Mouse (Mus musculus): ENCODE data around the gene Tgfb1. TPM values are rescaled to one million over a fixed set of nuclear protein-coding genes. Genes with fewer than 3 reads are reported as not detected.

Tgfb1 gene
- polyA plus RNA-seq, 1 experiment from 2014 or later, result 3.9 TPM

- WGBS, result 82% methylated on average over 19 of the region's 19 CpGs
- H3K4me2 ChIP-seq (ENCODE audit: low read depth, low read length), result no peak overlapping the region
- ATAC-seq (ENCODE audit: low read depth), result no peak
Observed at GRCm38 (mm10) chr7:25725886-25726285, 39.1 kb downstream of the Tgfb1 start.

GRCm38 (mm10) chr7:25727800-25728199 is 41.0 kb downstream of the Tgfb1 start:
- peaks cover 96% of the 10 kb centered on the region for H3K36me3 ChIP-seq (ENCODE audit: control insufficient read depth, insufficient read depth, low read length)

More at GRCm38 (mm10) chr7:25725886-25726285, 39.1 kb downstream of the Tgfb1 start:
- Histone ChIP-seq H3K4me3 (ENCODE audit: low read depth, low read length) (no peak overlapping the region), H3K27ac (replicated peaks; ENCODE audit: low read depth, low read length) (no peak overlapping the region), H3K9ac (ENCODE audit: low read depth, low read length) (no peak overlapping the region), H3K9me3 (ENCODE audit: control insufficient read depth, low read length) (no peaks in the 10 kb centered on the region), H3K27me3 (replicated peaks; ENCODE audit: control insufficient read depth, insufficient read depth, low read length) (no peaks in the 10 kb centered on the region), H3K36me3 (ENCODE audit: control insufficient read depth, insufficient read depth, low read length) (peaks cover 96% of the 10 kb centered on the region), H3K4me1 (ENCODE audit: control insufficient read depth, insufficient read depth, low read length) (no peaks in the 10 kb centered on the region)
- no peak for DNase-seq (ENCODE audit: low spot score)

DNA sequence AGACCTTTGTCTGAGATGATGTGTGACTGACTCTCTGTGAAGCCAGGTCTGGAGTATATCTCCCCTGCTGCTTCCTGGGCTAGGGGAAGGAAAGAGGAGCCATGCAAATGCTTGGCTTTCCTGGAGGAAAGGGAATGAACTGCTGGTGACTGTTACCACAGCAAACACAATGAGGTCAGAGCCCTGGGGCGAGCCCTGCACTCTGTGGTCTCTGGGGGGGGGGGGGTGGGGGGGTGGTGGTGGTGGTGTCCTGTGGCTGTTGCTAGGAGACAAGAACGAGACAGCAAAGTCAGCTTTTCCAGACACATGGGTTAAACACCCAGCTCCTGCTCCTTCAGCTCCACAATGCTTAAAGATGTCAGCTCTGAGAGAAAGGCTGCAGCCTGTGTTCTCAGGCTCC is 42.6 kb downstream of the Tgfb1 start:
- no peaks in the 10 kb centered on the region for H3K9me3 ChIP-seq (ENCODE audit: control insufficient read depth, low read length)
- WGBS, result 42% methylated on average over 2 of the region's 2 CpGs
- no peak overlapping the region for H3K4me2 ChIP-seq (ENCODE audit: low read depth, low read length)
- no peaks in the 10 kb centered on the region for H3K27me3 ChIP-seq (replicated peaks; ENCODE audit: control insufficient read depth, insufficient read depth, low read length)
- DNase-seq (ENCODE audit: low spot score) (no peak), ATAC-seq (ENCODE audit: low read depth) (peak; percentile 35; the same call in 1 of the 2 replicates)
- H3K9ac ChIP-seq (ENCODE audit: low read depth, low read length), result no peak overlapping the region
- no peak overlapping the region for H3K27ac ChIP-seq (replicated peaks; ENCODE audit: low read depth, low read length)
- peaks cover 96% of the 10 kb centered on the region for H3K36me3 ChIP-seq (ENCODE audit: control insufficient read depth, insufficient read depth, low read length)
- H3K4me1 ChIP-seq (ENCODE audit: control insufficient read depth, insufficient read depth, low read length), result no peaks in the 10 kb centered on the region
- H3K4me3 ChIP-seq (ENCODE audit: low read depth, low read length), result no peak overlapping the region

More at GRCm38 (mm10) chr7:25727800-25728199, 41.0 kb downstream of the Tgfb1 start:
- no peaks in the 10 kb centered on the region for H3K9me3 ChIP-seq (ENCODE audit: control insufficient read depth, low read length)
- no peak for DNase-seq (ENCODE audit: low spot score)
- no peaks in the 10 kb centered on the region for H3K27me3 ChIP-seq (replicated peaks; ENCODE audit: control insufficient read depth, insufficient read depth, low read length)
- no peak overlapping the region for H3K4me3 ChIP-seq (ENCODE audit: low read depth, low read length)
- H3K4me2 ChIP-seq (ENCODE audit: low read depth, low read length), result no peak overlapping the region
- ATAC-seq (ENCODE audit: low read depth), result no peak
- no peaks in the 10 kb centered on the region for H3K4me1 ChIP-seq (ENCODE audit: control insufficient read depth, insufficient read depth, low read length)
- no peak overlapping the region for H3K27ac ChIP-seq (replicated peaks; ENCODE audit: low read depth, low read length)
- WGBS, result 89% methylated on average over 5 of the region's 5 CpGs
- no peak overlapping the region for H3K9ac ChIP-seq (ENCODE audit: low read depth, low read length)

GRCm38 (mm10) chr7:25729862-25730261 is 43.1 kb downstream of the Tgfb1 start:
- Histone ChIP-seq H3K4me3 (ENCODE audit: low read depth, low read length) (no peak overlapping the region), H3K9ac (ENCODE audit: low read depth, low read length) (no peak overlapping the region), H3K27ac (replicated peaks; ENCODE audit: low read depth, low read length) (no peak overlapping the region), H3K4me2 (ENCODE audit: low read depth, low read length) (no peak overlapping the region), H3K36me3 (ENCODE audit: control insufficient read depth, insufficient read depth, low read length) (peaks cover 96% of the 10 kb centered on the region), H3K4me1 (ENCODE audit: control insufficient read depth, insufficient read depth, low read length) (no peaks in the 10 kb centered on the region), H3K9me3 (ENCODE audit: control insufficient read depth, low read length) (no peaks in the 10 kb centered on the region), H3K27me3 (replicated peaks; ENCODE audit: control insufficient read depth, insufficient read depth, low read length) (no peaks in the 10 kb centered on the region)
- no peak for DNase-seq (ENCODE audit: low spot score)
- no peak for ATAC-seq (ENCODE audit: low read depth)
- WGBS, result 94% methylated on average over 2 of the region's 2 CpGs

GRCm38 (mm10) chr7:25731294-25732055 is 44.7 kb downstream of the Tgfb1 start:
- H3K36me3 ChIP-seq (ENCODE audit: control insufficient read depth, insufficient read depth, low read length), result peaks cover 97% of the 10 kb centered on the region
- H3K9me3 ChIP-seq (ENCODE audit: control insufficient read depth, low read length), result no peaks in the 10 kb centered on the region
- no peak overlapping the region for H3K4me3 ChIP-seq (ENCODE audit: low read depth, low read length)
- H3K4me1 ChIP-seq (ENCODE audit: control insufficient read depth, insufficient read depth, low read length), result no peaks in the 10 kb centered on the region
- 87% methylated on average over 8 of the region's 8 CpGs for WGBS
- DNase-seq (ENCODE audit: low spot score) (no peak), ATAC-seq (ENCODE audit: low read depth) (no peak)
- no peaks in the 10 kb centered on the region for H3K27me3 ChIP-seq (replicated peaks; ENCODE audit: control insufficient read depth, insufficient read depth, low read length)
- H3K4me2 ChIP-seq (ENCODE audit: low read depth, low read length), result no peak overlapping the region
- no peak overlapping the region for H3K27ac ChIP-seq (replicated peaks; ENCODE audit: low read depth, low read length)
- H3K9ac ChIP-seq (ENCODE audit: low read depth, low read length), result no peak overlapping the region

DNA sequence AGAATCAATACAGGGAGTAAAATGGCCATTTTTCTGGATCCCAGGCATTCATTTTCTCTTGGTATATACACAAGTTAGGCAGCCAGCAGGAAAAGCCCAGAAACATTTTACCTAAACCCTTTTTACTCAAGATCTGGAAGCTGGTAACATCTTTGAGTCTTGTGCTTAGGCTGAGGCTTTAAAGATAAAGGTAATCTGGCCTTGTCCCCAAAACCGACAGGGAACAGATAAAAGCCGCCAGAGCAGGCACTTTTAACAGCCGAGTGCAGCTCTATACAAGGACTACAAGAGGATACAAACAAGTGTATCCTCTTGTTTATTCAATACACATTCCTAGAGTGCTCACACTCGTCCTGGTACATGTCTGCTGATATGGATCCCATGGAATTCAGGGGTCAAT is 48.2 kb downstream of the Tgfb1 start:
- no peak for ATAC-seq (ENCODE audit: low read depth)
- no peak for DNase-seq (ENCODE audit: low spot score)
- Histone ChIP-seq H3K36me3 (ENCODE audit: control insufficient read depth, insufficient read depth, low read length) (peaks cover 99% of the 10 kb centered on the region), H3K4me3 (ENCODE audit: low read depth, low read length) (no peak overlapping the region), H3K27ac (replicated peaks; ENCODE audit: low read depth, low read length) (no peak overlapping the region), H3K9me3 (ENCODE audit: control insufficient read depth, low read length) (no peaks in the 10 kb centered on the region), H3K4me1 (ENCODE audit: control insufficient read depth, insufficient read depth, low read length) (no peaks in the 10 kb centered on the region), H3K27me3 (replicated peaks; ENCODE audit: control insufficient read depth, insufficient read depth, low read length) (no peaks in the 10 kb centered on the region), H3K9ac (ENCODE audit: low read depth, low read length) (no peak overlapping the region), H3K4me2 (ENCODE audit: low read depth, low read length) (no peak overlapping the region)
- WGBS, result 81% methylated on average over 4 of the region's 4 CpGs

- H3K27ac ChIP-seq (replicated peaks; ENCODE audit: low read depth, low read length), result no peak overlapping the region
- H3K4me3 ChIP-seq (ENCODE audit: low read depth, low read length), result no peak overlapping the region
- H3K36me3 ChIP-seq (ENCODE audit: control insufficient read depth, insufficient read depth, low read length), result peaks cover 100% of the 10 kb centered on the region
- no peaks in the 10 kb centered on the region for H3K9me3 ChIP-seq (ENCODE audit: control insufficient read depth, low read length)
- no peak overlapping the region for H3K9ac ChIP-seq (ENCODE audit: low read depth, low read length)
- no peak overlapping the region for H3K4me2 ChIP-seq (ENCODE audit: low read depth, low read length)
- no peak for DNase-seq (ENCODE audit: low spot score)
- no peaks in the 10 kb centered on the region for H3K4me1 ChIP-seq (ENCODE audit: control insufficient read depth, insufficient read depth, low read length)
- ATAC-seq (ENCODE audit: low read depth), result no peak
- 92% methylated on average over 2 of the region's 2 CpGs for WGBS
- no peaks in the 10 kb centered on the region for H3K27me3 ChIP-seq (replicated peaks; ENCODE audit: control insufficient read depth, insufficient read depth, low read length)
Observed at GRCm38 (mm10) chr7:25736920-25737319, 50.1 kb downstream of the Tgfb1 start.

GRCm38 (mm10) chr7:25738277-25738676 is 51.5 kb downstream of the Tgfb1 start:
- ATAC-seq (ENCODE audit: low read depth) (no peak), DNase-seq (ENCODE audit: low spot score) (no peak)
- H3K9me3 ChIP-seq (ENCODE audit: control insufficient read depth, low read length), result no peaks in the 10 kb centered on the region
- no peak overlapping the region for H3K27ac ChIP-seq (replicated peaks; ENCODE audit: low read depth, low read length)
- H3K4me1 ChIP-seq (ENCODE audit: control insufficient read depth, insufficient read depth, low read length), result no peaks in the 10 kb centered on the region
- no peak overlapping the region for H3K4me3 ChIP-seq (ENCODE audit: low read depth, low read length)
- peaks cover 100% of the 10 kb centered on the region for H3K36me3 ChIP-seq (ENCODE audit: control insufficient read depth, insufficient read depth, low read length)
- no peak overlapping the region for H3K4me2 ChIP-seq (ENCODE audit: low read depth, low read length)
- 87% methylated on average over 3 of the region's 3 CpGs for WGBS
- H3K27me3 ChIP-seq (replicated peaks; ENCODE audit: control insufficient read depth, insufficient read depth, low read length), result no peaks in the 10 kb centered on the region
- no peak overlapping the region for H3K9ac ChIP-seq (ENCODE audit: low read depth, low read length)

DNA sequence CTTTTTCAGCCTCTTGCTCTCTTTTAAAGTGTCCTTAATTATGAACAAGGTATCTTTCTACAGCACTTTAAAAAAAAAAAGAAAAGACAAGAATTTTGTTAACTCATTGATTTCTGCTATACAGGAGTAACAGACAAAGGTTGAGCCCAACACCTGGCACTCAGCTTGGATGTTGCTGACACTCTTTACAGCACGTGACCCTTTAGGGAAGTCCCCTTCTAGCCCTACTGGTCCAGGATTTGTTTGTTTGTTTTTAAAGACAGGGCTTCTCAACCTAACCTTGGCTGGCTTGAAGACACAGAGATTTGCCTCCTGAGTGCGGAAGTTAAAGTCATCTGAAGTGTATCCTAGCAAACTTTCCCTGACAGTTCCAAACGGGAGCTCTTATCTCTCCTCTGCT is 60.0 kb downstream of the Tgfb1 start:
- H3K27me3 ChIP-seq (replicated peaks; ENCODE audit: control insufficient read depth, insufficient read depth, low read length), result no peaks in the 10 kb centered on the region
- peaks cover 98% of the 10 kb centered on the region for H3K36me3 ChIP-seq (ENCODE audit: control insufficient read depth, insufficient read depth, low read length)
- H3K4me2 ChIP-seq (ENCODE audit: low read depth, low read length), result no peak overlapping the region
- no peaks in the 10 kb centered on the region for H3K9me3 ChIP-seq (ENCODE audit: control insufficient read depth, low read length)
- WGBS, result 81% methylated on average over 3 of the region's 3 CpGs
- DNase-seq (ENCODE audit: low spot score), result no peak
- no peak overlapping the region for H3K27ac ChIP-seq (replicated peaks; ENCODE audit: low read depth, low read length)
- no peak for ATAC-seq (ENCODE audit: low read depth)
- H3K9ac ChIP-seq (ENCODE audit: low read depth, low read length), result no peak overlapping the region
- no peaks in the 10 kb centered on the region for H3K4me1 ChIP-seq (ENCODE audit: control insufficient read depth, insufficient read depth, low read length)
- H3K4me3 ChIP-seq (ENCODE audit: low read depth, low read length), result no peak overlapping the region
